Mouse (Mus musculus) left cerebral cortex, postnatal 14 days (tissue): ENCODE measurements around the gene Hsd3b7. TPM values are rescaled to one million over a fixed set of nuclear protein-coding genes. Genes with fewer than 3 reads are reported as not detected.

Experiments
- DNase-seq, 2 experiments: peaks; one replicate each; pipeline ENCODE4 v3.0.0; 2021 to 2022; ENCODE audit warnings: low spot score in 2 of 2, mixed read lengths in 1 of 2
- intact Hi-C: fragments of 180-260 bp; cut with DNase I; formaldehyde crosslinking; loops from one replicate; pipeline ENCODE4 v1.15.1; 2025
- long read RNA-seq, 2 experiments: library from polyadenylated mRNA; stranded (forward); transcript quantifications; one replicate each; pipeline ENCODE4 v2.0.0; 2021
- total RNA-seq, 2 experiments: library from RNA; stranded (reverse); gene quantifications; 2 replicates each; pipeline ENCODE4 v1.2.3; 2021

The Hsd3b7 gene
- 1 to 10 TPM; 4.8 to 6.0 TPM for total RNA-seq
- long read RNA-seq, experiment 1, transcript Hsd3b7-201 (7 exons, 1,828 nt): major isoform, 6 of 7 reads
- long read RNA-seq, experiment 1, partial matches to known transcripts: 0 of 7 reads
- long read RNA-seq, experiment 1, other reads (novel, unspliced or antisense): 1 of 7 reads
- long read RNA-seq, experiment 2, transcript Hsd3b7-201 (7 exons, 1,828 nt): major isoform, 7 of 11 reads
- long read RNA-seq, experiment 2, partial matches to known transcripts: 1 of 11 reads
- long read RNA-seq, experiment 2, other reads (novel, unspliced or antisense): 2 of 11 reads

DNA sequence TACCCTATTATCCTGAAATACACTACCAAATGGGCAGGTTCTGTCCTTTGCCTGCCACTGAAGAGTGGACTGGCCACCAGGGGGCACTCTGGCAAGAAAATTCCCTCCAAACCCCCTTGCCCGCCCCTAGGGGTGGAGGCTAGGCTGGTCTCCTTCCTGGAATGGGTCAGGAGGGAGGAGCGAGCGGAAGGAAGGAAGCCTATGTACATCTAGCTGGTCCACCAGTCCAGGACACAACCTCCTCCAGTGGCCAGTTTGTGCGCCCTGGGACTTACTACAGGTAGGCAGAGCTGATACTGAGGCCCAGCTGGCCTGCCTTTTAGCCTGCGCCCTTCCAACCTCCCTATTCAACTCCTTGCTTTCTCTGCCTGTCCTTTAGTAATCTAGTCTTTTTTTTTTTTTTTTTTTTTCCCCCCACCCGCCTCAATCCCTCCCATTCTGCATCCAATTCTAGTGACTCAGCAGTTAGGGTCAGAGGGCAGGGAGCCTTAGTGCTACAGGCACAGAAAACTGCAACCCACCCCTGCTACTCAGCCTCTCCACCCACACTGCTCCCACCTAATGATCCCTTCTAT is at the start of gene Hsd3b7:
Gene Hsd3b7, plus strand, starts transcription at position 170 of the 575 bp plus-strand sequence.
- DNase-seq: peak; percentile 87 to 88
- intact Hi-C loops: no loop called here

DNA sequence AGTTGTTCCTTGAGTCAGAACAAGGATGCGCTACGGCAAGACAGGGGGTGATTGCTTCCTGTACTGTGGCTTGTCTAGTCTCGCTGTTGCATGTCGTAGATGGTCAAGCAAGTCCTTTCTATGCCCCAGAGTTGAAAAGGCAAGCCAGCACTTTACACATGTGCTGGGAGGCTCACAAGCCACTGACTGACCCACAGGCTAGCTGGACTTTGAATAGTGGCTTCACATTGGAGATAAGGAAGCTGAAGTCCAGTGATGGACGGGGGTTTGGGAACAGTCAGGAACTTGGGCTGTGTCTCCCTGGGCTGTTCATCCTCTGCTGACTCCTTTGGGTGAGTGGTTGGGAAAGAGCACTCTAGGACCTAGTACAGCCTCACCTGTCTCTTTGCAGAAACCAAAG is 48.8 kb upstream of the Hsd3b7 start:
- DNase-seq: no peak
- intact Hi-C loops: no loop called here

DNA sequence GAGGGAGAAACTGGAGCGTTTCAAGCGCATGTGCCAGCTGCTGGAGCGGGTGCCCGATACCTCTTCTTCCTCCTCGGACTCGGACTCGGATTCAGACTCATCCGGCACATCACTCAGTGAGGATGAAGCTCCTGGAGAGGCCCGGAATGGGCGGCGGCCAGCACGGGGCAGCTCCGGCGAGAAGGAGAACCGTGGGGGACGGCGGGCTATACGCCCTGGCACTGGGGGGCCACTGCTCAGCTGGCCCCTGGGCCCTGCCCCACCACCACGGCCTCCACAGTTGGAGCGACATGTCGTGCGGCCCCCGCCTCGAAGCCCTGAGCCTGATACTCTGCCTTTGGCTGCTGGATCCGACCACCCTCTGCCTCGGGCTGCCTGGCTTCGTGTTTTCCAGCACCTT is 48.3 kb upstream of the Hsd3b7 start:
- no peak for DNase-seq
- intact Hi-C loops: no loop called here

- intact Hi-C loops: no loop called here
- DNase-seq: no peak
Observed at GRCm38 (mm10) chr7:127753158-127753557, 47.2 kb upstream of the Hsd3b7 start.

DNA sequence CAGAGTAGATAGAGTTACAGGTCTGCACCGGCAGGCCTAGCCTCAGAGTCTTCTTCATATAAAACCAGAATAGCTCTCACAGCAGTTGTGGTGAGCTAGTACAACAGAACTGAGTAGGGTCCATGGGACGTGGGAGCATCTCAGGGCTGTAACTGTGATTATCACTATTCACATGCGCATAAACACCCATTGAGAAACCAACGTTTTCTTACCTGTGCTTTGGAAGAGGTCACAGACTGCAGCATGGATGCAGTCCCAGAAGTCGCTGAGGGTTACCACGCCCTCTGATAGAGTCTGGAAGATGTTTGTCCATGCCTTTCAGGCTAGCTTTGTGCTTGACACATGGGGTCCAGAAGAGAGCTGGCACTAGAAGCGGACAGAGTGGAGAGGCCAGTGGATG is 46.7 kb upstream of the Hsd3b7 start:
- intact Hi-C loops: no loop called here
- DNase-seq: no peak

GRCm38 (mm10) chr7:127759716-127760115 is 40.7 kb upstream of the Hsd3b7 start:
- DNase-seq: no peak
- intact Hi-C loops: loop anchor here (5.0 kb wide), 1 partner anchor 87 kb away; no protein-coding TSS in a partner anchor

DNA sequence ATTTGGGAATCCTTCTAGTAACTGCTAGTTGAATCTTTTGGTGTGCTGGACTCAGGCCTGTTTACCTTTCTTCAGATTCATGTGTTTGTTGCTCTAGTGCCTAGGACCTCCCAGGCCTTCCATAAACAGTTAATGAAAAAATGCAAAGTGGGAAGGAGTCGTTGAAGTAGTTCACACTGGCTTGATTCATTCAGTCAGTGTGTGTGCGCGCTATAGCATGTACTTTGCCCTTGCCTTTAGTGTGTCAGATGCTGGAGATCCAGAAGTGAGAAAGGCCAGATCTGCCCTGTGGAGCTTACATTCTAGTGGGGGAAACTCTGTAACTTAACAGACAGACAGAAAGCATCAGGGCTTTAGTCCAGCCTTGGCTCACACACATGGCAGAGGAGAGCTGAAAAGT is 39.9 kb upstream of the Hsd3b7 start:
- intact Hi-C loops: no loop called here
- DNase-seq: no peak

DNA sequence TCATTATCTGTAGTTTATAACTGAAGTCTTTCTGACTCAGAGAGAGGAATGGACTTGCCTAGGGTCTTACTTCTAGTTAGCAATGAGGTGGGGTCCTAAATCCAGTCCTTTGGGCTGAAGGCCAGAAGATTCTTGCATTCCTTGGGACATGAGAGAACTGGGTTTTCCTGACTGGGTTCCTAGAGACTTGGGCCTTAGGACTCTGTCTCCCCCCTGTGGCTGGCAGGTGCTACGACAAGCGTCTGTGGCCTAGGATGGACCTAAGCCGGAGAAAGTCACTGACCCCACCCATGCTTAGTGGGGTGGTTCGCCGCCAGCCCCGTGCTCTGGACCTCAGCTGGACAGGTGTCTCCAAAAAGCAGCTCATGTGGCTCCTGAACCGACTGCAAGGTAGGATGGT is 39.4 kb upstream of the Hsd3b7 start:
- DNase-seq: peak; percentile 54 to 64
- intact Hi-C loops: no loop called here

DNA sequence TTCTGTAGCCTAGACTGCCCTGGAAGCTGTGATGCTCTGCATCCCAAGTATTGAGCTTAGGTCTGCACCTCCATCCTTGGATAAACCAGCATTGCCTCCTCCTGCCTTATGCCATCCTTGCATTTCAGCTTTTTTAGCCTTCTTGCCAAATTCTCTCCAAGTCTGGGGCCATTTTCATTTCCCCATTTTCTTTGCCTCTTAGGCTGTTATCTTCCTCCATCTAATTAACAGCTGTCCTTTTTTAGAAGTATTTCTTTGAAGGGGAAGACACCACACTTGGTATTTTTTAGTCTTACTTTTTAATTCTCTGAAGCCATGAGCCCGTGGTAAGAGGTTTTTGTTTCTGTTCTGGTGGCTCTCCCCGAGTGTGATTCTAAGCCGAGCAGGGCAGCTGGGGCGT is 36.8 kb upstream of the Hsd3b7 start:
- DNase-seq: no peak
- intact Hi-C loops: no loop called here

- DNase-seq: no peak
- intact Hi-C loops: no loop called here
Observed at GRCm38 (mm10) chr7:127765756-127766155, 34.6 kb upstream of the Hsd3b7 start.

DNA sequence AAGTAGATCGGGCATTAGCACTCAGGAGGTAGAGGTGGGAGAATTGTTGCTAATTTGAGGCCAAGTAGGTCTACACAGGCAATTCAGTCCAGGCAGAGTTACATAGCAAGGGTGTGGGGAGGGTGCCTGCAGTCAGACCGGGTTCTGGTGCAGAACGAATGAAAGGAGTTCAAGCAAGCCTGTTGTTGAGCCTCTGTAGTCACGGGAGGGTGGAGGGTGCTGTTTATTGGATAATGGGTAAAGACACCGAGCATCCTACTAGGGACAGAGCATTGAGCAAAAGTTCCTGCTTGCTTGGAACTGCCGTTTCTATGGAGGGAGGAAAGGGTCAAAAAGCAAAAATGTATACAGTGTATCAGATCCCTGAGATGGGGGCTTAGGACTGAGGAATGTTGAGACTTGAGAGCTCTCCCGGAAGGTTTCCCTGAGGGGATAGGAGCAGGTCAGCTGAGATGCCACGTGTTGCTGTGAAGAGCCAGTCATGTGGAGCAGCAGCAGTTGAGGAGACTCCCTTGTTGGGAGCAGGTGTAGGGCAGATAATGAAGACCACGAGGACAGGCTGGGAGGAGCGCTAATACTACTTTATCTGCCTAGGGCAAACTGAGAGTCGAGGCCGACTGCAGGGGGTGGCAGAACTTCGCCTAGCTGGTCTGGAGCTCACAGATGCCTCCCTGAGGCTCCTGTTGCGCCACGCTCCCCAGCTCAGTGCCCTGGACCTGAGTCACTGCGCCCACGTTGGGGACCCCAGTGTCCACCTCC is 33.4 kb upstream of the Hsd3b7 start:
- DNase-seq: no peak
- intact Hi-C loops: no loop called here

DNA sequence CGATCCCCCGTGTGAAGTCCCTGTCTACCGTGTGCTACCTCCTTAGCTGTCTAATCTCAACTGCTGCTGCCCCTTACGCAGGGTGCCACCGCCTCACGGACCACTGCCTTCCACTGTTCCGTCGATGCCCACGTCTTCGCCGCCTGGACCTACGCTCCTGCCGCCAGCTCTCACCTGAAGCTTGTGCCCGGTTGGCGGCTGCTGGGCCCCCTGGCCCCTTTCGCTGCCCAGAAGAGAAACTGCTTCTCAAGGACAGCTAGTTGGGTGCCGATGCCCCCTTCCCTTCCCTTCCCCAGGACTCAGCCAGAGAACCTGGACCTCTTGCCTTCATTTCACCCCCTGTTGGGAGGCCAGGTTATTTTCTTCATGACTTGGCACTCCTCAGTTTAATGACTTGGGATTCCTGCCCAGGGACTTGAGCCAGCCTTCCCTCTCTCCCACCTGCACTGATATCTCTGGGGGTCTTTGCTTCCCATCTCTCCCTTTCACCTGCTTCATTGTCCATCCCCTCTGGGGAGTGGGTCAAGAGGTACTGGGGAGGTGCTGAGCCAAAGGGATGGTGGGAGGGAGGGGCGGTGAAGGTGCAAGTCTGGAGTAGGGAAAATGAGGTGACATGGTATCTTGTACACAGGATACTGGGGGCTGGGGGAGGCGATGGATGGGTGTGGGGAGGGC is 32.6 kb upstream of the Hsd3b7 start:
- DNase-seq: no peak
- intact Hi-C loops: no loop called here

DNA sequence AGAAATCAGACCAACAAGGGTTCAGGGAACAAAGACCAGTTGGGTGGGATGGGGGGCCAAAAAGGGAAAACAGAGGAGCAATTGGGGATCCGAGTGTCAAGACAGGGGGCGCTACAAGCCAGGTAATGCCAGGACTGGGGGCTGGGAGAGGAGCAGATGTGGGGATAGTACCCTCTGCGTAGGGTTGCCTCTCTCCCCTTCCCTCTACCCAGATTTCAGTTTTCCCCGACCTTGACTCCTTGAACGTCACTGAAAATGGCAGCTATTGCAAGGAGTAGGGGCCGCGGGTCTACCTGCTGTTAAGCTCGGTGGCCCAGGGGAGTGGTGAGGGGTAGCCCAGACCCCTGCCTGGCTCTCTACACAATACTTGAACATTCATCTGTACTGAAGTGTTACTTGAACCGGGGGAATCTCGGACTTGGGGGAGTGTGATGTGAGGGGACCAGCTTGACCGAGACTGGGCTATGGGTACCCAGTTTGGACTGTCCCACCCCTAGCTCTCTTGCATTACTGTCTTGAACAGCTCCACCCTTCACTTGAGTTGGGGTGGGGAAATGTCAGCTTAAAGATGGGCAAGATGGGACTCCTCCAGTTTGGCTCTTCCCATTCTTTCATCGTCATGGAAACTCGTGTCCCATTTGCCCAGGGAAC is 31.9 kb upstream of the Hsd3b7 start:
- intact Hi-C loops: no loop called here
- no peak for DNase-seq

- peak; percentile 98 to 99 for DNase-seq
- intact Hi-C loops: no loop called here
Observed at GRCm38 (mm10) chr7:127768997-127769593, 31.3 kb upstream of the Hsd3b7 start.

DNA sequence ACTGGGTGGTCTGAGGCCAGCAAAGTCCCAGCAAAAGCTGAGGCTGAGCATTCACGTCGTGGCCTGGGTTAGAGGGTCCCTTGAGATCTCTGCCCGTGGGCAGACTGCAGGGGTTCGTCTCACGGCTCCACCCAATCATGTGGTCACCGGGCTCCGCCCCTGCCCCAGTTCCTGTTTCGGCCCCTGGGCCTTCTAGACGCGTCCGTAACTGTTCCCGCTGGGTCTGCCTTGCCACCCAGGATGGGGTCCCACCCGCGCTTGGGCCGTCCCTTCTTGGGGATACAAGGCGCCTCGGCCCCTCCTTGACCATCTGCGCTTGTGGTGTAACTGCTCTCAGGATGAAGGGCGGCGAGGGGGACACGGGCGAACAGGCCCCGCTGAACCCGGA is 30.8 kb upstream of the Hsd3b7 start, which contains the start of gene Orai3:
Gene Orai3, plus strand, starts transcription at position 165 of the 388 bp plus-strand sequence.
- peak; percentile 84 to 86 for DNase-seq
- intact Hi-C loops: no loop called here

DNA sequence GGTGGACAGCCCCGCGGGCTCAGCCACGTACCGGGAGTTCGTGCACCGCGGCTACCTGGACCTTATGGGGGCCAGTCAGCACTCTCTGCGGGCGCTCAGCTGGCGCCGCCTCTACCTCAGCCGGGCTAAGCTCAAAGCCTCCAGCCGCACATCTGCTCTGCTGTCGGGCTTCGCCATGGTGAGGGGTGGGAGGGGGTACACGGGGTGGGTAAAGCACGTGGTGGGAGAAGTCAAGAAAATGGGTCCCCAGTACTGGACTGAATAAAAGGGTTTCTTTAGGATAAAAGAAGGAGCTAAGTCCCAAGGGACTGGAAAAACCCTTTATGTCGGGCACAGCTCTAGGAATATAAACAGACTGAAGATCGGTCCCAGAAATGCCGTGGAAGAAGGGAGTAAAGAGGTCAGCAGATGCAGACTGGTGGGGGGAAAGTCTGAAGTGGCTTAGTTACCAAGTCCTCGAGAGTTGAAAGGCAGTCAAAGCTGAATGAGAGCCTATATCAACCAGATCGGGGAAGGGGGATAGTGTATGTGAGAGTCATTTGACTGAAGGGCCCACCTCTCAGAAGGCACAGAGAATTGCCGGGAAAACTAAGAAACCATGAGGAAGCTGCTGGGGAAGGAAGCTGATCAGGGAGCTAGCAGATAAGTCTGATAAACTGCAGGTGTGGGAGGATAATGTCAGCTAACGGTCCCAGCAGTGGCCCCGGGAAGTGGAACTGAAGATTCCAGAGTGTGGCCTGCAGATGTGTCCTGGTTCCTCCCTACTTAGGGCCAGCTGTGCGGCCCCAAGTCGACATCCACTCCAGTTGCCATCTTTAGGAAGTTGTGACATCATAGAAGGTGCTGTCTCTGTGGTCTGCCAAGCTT is 30.1 kb upstream of the Hsd3b7 start:
- intact Hi-C loops: no loop called here
- DNase-seq: no peak

- peak; percentile 62 to 80 for DNase-seq
- intact Hi-C loops: no loop called here
Observed at GRCm38 (mm10) chr7:127771262-127771661, 29.1 kb upstream of the Hsd3b7 start.

- intact Hi-C loops: no loop called here
- DNase-seq: no peak
Observed at GRCm38 (mm10) chr7:127772080-127772479, 28.3 kb upstream of the Hsd3b7 start.
